Mouse (Mus musculus) central nervous system, embryonic 14 days (tissue): Measurements from ENCODE around the gene Cd4. TPM values are rescaled to one million over a fixed set of nuclear protein-coding genes. Genes with fewer than 3 reads are reported as not detected.

Experiments
- polyA plus RNA-seq: library from polyadenylated mRNA; depleted of rRNA; stranded (reverse); fragments of >200 nt; gene quantifications from 2 replicates; pipeline ENCODE4 v1.2.3, GENCODE M21; 2012; rRNA removed

Cd4 gene
- 0.18 and 0.20 TPM in 2 replicates for polyA plus RNA-seq

DNA sequence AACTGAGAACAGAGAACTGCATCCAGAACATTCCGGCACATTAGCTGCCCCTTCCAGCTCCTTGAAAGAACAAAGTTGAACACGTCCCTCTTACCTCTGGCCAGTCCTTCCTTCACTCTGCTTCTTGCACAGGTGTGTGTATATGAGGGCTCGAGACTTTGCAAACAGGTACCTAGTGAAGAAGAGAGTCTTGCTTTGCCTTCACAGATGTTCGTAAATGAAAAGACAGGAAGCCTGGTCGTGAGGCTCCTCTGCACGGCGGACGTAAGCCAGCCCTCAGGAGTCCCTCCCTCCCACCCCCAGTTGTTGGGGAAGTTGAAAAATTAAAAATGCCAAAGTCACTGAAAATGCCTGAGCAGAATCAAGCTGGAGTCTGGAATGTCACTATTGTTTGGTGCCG, at the start of gene Cd4:
Cd4 (minus strand) TSS at position 236 of the 400 bp plus-strand sequence.

DNA sequence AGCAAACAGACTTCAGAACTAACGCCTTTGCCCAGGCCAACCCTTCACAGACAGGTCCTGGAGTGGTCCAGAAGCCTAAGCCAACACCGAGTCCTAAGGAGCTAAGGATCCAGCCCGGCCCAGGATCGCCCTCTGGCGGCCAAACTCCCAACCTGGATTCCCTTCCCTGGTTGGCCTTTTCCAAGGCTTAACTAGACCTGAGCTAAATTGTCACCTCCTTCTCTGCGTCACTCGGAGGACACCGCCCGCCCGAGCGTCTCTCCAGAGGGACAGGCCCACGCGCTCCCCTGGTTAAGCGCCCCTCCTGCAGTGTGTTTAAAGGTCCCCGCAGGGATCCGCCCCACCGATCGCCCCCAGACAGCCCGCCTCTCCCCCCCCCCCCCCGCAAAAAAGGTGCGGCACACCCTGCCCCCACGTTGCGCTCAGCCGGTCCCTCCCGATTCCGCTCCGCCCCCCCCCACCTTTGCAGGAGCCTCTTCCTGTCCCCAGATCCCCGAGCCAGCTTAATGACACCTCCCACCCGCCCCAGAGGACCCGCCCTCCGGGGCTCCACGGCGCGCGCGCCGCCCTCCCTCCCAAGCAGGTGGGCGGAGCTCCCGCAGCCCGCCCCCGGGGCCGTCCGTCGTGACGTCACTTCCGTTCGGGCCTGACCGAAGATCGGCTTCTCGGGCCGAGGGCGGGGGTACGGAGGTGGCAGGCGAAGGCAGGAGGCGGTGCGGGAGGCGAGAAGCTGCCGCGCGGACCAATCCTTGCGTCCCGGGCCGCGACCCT, 42.9 kb upstream of the Cd4 start, which contains the start of gene Mlf2:
Mlf2 (plus strand) TSS at position 633 of the 771 bp plus-strand sequence.

DNA sequence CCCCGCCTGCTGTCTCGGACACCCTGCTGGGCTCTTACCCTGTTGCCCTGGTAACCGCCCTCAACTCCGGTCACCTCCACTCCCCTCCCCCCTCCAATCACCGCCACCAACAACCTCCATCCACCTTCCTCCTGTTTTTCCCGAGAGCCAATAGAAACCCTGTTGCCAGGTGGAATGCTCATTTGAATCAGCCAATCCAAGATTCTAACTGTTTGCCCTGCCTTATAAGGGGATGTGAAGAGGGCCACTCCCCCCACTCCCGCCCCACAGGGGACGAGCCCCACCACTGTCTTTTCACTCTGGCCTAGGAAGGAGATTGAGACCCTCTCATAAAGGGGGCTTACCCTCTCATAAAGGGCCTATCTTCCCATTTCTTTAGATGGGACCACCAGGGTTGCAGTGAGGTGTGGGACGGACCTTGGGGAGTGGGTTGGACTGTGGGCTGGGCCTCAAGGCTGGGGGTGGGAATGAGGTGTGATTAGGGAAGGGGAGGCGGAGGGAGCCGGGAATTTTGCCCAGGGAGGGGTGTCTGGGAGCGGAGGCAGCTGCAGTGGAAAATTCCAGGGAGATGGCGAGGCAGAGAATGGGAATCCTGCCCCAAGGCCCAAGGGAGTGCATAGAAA, 31.8 kb upstream of the Cd4 start, which contains the start of gene Ptms:
Ptms (minus strand) TSS at position 409 of the 623 bp plus-strand sequence.

DNA sequence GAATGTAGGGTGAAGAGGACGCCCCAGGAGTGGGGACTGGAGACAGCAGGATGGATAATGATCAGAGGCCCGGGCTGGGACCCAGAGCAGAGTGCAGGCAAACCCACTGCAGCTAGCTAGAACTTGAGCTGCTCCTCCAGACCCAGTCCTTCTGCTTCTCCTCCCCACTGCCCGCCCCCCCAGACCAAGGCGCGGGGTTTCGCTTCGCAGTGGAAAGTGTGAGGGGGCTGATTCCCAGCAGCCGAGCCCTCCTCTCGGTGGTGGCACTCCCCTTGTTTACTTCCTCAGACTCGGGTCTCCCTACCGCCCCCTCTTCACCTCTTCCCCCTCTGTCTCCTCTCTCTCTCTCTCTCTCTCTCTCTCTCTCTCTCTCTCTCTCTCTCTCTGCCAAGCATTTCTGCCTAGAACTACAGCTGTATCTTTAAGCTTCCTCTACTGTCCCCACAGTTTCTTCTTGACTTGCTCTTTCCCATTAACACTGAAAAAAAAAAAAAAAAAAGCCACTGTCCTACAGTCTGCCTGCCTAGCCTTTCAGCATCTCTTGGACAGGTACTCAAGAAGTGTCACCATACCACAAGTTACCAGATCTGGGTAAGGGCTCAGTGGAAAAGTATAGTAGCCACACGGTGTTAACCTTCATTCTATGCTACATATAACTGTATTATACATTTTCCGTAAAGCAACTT, 23.7 kb upstream of the Cd4 start, which contains the start of gene Lag3:
Lag3 (minus strand) TSS at position 173 of the 686 bp plus-strand sequence.

DNA sequence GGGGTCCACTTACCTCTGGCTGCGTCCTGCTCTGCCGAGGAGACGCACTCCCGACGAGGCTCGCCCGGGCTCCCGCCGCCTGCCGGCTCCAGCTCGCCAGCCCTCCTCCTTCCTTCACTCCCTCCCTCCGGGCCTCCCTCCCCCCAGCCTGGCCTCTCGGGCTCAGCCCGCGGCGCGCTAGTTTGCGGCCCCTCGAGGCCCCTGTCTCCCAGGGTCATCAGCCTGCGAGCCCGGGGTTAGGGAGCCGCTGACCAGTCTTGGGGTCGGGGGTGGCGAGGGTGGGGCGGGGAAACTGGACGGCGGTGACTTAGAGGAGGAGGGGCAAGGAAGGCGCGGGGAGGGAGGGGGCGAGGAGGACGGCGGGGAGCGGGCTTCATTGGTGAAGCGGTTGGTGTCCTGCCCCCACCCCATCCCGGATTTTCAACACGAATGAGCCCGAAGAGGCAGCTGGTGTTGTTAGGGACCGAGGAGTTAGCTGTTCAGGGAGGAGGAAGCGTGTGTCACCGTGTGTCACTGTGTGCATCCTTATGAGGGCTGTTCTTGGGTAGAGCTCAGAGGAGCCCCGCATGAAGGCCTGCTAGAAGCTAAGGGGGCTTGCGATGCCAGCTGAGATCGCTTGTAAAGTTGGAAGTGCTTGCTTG, 24.2 kb downstream of the Cd4 start, which contains the start of gene Gpr162:
Gpr162 (minus strand) TSS at position 326 of the 641 bp plus-strand sequence.

DNA sequence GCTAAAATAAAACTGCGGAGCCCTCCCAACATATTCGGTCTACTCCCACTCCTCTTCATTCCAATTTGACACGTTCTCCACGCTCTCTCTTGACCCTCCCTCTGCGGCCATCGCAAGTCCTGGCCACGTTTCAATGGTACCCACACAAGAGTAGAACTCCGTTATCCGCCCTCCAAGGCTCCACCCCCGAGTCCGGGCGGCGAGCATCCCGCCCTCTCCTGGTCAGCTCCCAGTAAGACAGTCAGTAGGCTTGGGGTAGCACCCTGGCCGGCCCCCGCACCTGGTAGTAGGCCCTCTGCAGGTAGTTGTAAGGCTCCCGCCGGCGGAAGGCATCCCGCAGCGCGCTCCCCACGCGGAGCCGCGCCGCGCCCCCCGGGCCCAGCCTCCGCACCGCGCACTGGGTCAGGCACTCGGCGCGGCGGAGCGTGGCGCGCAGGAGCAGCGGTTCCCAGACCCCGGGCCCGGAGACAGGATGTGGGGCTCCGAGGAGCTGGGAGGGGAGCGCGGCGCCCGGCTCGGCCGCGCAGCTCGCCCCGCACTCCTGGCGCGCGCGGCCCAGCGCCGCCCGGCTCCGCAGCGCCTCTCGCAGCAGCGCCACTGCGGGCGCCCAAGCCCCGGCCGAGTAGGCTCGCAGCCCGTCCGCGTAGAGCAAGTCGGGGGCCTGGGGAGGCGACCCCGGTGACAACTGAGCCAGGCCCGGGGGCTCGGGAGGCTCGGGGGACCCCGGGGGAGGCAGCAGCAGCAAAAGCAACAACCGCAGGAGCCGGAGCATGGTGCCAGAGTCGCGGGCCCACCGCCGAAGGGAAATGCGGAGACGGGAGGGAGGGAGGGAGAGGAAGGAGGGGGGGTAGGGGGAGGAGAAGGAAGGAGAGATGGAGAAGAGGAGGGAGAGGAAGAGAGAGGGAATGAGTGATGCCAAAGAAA, 30.8 kb downstream of the Cd4 start, which contains the start of gene P3h3:
P3h3 (minus strand) TSS at position 837 of the 924 bp plus-strand sequence.

DNA sequence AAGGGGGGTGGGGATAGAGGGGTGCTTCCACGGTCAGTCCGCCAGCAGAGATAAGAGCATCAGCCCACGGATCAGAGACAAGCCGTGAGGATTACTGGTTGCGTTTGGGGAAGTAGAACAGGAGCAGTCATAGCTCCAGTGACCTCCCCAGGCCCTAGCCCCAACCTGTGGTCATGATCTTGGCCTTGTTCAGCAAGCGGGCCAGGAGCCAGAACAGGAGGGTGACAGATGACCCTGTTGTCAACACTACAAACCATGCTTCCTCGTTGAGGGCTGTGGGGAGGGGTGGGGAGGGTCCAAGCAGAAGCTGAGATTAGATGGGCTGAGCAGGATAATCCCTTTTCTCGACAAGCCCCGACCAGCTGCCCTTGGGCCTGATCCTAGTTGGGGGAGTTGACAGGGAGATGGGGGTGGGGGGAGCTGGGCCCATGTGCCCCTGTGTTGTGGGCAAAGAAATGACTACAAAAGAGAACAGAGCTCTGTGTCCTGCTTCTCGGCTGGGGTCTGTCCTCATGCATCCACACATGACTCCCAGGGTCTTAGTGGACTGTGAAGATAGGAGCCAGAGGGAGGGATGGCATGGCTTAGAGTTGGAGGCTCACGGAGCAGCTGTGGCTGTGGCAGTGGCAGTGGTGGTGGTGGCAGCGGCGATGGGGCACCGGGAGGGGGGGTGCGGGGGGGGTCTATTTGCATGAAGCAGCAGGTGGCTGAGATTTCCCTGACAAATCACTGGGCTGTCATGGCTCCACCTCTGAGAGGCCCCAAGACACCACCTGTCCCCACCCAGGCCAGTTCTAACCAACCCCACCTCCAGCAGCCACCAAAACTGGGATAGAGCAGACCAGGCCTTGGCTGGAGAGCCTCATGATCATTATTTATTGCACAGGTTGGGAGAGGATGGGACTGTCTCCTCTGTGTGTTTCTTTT, 47.5 kb downstream of the Cd4 start, which contains the start of gene Gnb3:
Gnb3 (minus strand) TSS at position 35 of the 927 bp plus-strand sequence.

DNA sequence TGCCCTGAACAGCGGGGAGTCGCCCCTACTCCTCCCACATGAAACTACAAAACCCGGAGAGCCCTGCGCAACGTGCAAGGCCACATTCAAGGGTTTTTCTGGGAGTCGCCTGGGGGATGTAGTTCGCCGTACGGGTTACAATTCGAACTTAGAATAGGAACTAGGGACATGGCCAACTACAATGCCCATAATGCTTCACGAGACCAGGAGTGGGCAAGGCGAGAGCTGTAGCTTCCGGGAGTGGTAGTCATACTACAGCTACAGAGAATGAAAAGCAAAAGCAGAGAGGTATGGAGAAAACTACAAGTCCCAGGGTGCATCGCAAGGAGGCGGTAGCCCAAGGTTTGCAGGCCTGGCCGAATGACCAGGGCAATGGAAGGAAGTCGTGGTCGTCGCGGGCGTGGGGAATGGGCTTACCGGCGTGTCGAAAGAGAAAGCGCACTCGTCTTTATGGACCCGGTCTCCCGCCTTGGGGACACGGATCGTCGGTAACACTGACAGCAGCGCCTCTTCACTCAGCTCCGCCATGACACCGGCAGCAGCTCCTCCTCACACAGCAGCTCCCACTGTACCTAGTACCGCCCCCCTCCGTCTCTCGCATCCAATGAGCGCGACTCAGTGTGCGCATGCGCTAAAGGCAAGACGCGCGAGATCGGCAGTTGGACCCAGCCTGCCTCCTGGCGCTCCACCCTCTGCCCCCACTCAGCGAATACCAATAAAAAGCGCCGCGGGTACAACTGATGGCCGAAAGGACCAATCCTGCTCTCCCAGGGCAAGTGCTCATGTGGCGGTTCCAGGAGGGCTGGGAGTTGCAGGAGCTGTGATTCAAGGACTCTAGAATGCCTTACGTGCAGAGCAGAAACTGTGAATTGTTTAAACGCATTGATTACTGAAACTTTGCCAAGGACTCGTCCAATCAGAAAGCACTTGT, 58.9 kb downstream of the Cd4 start, which contains the start of the genes Usp5 and Cdca3:
Usp5 (minus strand) TSS at position 617 of the 931 bp plus-strand sequence.
Cdca3 (plus strand) TSS at position 680 of the 931 bp plus-strand sequence.

Other genes starting within 250 kb of the Cd4 start
- 53.8 and 63.1 TPM in 2 replicates for gene Lpcat3, start 225.2 kb downstream of the Cd4 start, polyA plus RNA-seq
- gene Emg1, start 176.0 kb downstream of the Cd4 start, polyA plus RNA-seq, result 134 and 145 TPM in 2 replicates
- 171 and 179 TPM in 2 replicates for gene Phb2, start 175.9 kb downstream of the Cd4 start, polyA plus RNA-seq
- gene Ptpn6, start 149.5 kb downstream of the Cd4 start, polyA plus RNA-seq, result 5.3 and 6.1 TPM in 2 replicates
- gene Grcc10, start 146.8 kb downstream of the Cd4 start, polyA plus RNA-seq, result 499 and 546 TPM in 2 replicates
- not detected in 2 replicates for gene Gm45234, start 132.2 kb downstream of the Cd4 start, polyA plus RNA-seq
- 77.8 and 103 TPM in 2 replicates for gene Atn1, start 131.7 kb downstream of the Cd4 start, polyA plus RNA-seq
- gene Eno2, start 118.5 kb downstream of the Cd4 start, polyA plus RNA-seq, result 56.4 and 62.0 TPM in 2 replicates
- 9.0 and 9.4 TPM in 2 replicates for gene Lrrc23, start 108.5 kb downstream of the Cd4 start, polyA plus RNA-seq
- gene Spsb2, start 79.6 kb downstream of the Cd4 start, polyA plus RNA-seq, result 5.4 and 8.0 TPM in 2 replicates
- 409 and 429 TPM in 2 replicates for gene Tpi1, start 73.9 kb downstream of the Cd4 start, polyA plus RNA-seq
- 138 and 145 TPM in 2 replicates for gene Usp5, start 58.7 kb downstream of the Cd4 start, polyA plus RNA-seq
- gene Cdca3, start 58.7 kb downstream of the Cd4 start, polyA plus RNA-seq, result 76.7 and 102 TPM in 2 replicates
- 2.1 and 2.5 TPM in 2 replicates for gene Gnb3, start 47.9 kb downstream of the Cd4 start, polyA plus RNA-seq
- gene P3h3, start 30.5 kb downstream of the Cd4 start, polyA plus RNA-seq, result 143 and 182 TPM in 2 replicates
- 72.7 and 75.1 TPM in 2 replicates for gene Gpr162, start 24.2 kb downstream of the Cd4 start, polyA plus RNA-seq
- 4.0 and 4.2 TPM in 2 replicates for gene Lag3, start 23.5 kb upstream of the Cd4 start, polyA plus RNA-seq
- gene Ptms, start 31.9 kb upstream of the Cd4 start, polyA plus RNA-seq, result 2,372 and 2,516 TPM in 2 replicates
- 531 and 537 TPM in 2 replicates for gene Mlf2, start 43.2 kb upstream of the Cd4 start, polyA plus RNA-seq
- gene Cops7a, start 77.3 kb upstream of the Cd4 start, polyA plus RNA-seq, result 135 and 153 TPM in 2 replicates
- 36.3 and 46.5 TPM in 2 replicates for gene Pianp, start 108.5 kb upstream of the Cd4 start, polyA plus RNA-seq
- gene Zfp384, start 120.9 kb upstream of the Cd4 start, polyA plus RNA-seq, result 104 and 109 TPM in 2 replicates
- 150 and 154 TPM in 2 replicates for gene Ing4, start 151.5 kb upstream of the Cd4 start, polyA plus RNA-seq
- gene Acrbp, start 161.5 kb upstream of the Cd4 start, polyA plus RNA-seq, result 33.4 and 35.8 TPM in 2 replicates
- gene Lpar5, start 179.7 kb upstream of the Cd4 start, polyA plus RNA-seq, result 0.57 and 1.2 TPM in 2 replicates
- 123 and 129 TPM in 2 replicates for gene Chd4, start 207.8 kb upstream of the Cd4 start, polyA plus RNA-seq
- 41.9 and 42.5 TPM in 2 replicates for gene Nop2, start 243.7 kb upstream of the Cd4 start, polyA plus RNA-seq